Mouse (Mus musculus) left cerebral cortex, adult 18-20 months (tissue): ENCODE measurements around the gene Adgrl3. TPM values are rescaled to one million over a fixed set of nuclear protein-coding genes. Genes with fewer than 3 reads are reported as not detected.
A peak's percentile ranks its signal among the peaks of the same experiment; 100 is the strongest.
"Not testable (repeated sequence)": the region's sequence is repeated elsewhere in the genome, so short reads cannot be mapped to it uniquely, and the experiment has no call there.

Source experiments
- DNase-seq, 2 experiments: peaks; one replicate each; pipeline ENCODE4 v3.0.0; 2021 to 2022; ENCODE audit warnings: low spot score in 2 of 2, mixed read lengths in 1 of 2
- total RNA-seq, 2 experiments: library from RNA; stranded (reverse); gene quantifications; 2 replicates each; pipeline ENCODE4 v1.2.3; 2021

Gene Adgrl3
- total RNA-seq, 2 experiments from 2014 or later, result 183 to 200 TPM

DNA sequence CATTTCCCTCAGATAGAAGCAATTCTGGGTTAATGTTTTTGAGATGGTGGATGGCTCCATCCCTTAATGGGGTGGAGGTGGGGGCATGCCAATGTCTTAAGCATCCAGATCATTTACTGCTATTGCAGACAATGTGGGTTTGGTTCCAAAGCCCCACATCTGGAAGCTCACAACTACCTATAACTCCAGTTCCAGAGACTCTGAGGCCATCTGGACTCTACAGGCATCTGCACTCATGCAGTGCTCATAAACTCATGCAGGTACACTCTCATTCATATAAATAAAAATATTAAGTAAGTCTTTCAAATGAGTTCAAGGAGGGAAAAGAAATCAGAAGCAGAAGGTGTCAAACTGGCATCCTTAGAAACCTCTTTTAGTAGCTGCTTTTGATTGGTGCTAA lies 530.3 kb downstream of the Adgrl3 start:
- DNase-seq, result no peak

DNA sequence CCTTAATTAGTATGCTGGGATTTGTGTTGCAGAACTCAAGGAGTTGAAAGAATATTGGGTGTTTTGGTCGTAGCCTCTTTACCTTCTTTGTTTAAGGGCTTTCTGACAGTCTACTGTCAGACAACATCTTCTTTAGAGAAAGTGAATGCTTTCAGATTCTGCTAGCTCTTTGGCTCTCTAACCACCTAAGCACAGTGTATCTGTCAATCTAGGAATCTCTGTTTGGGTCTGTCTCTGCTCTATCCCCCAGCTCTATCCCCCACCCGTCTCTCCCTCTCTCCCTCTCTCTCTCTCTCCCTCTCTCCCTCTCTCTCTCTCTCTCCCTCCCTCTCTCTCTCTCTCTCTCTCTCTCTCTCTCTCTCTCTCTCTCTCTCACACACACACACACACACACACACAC lies 535.2 kb downstream of the Adgrl3 start:
- not testable (repeated sequence) for DNase-seq

DNA sequence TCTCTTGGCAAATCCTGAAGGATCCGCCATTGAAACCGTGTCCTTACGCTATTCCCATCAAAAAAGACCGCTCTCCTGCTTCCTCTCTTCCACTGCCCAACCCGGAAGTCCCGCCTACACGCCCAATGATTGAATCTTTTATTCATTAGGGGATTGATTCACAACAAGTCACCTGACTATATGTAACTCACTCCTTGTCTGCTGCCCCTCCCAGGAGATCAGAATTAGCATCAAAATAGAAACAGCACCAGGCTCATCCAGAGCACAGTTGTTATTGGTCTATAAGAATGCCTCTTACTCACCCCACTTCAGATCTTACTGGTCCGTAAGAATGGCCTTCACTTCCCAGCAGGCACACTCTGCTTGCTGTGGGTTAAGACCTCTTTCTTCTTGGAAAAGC lies 536.1 kb downstream of the Adgrl3 start:
- DNase-seq, result no peak

DNA sequence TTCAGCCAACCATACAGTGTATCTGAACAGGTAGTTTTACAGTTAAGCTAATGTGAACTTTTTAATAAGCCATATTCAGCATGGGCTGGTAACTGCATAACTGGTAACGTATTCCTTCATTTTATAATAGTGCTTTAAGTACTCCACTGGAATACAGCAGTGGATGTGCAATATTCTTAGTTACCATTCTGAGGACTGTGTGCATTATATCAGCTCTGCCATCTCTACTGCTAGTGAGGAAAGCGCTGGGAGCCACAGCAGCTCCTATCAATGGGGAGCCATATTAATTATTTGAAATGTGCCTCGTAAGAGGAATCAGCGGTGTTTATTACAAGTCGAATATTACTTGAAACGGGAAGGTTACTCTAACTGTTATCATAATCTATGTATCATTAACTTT lies 539.0 kb downstream of the Adgrl3 start:
- DNase-seq, result no peak

DNA sequence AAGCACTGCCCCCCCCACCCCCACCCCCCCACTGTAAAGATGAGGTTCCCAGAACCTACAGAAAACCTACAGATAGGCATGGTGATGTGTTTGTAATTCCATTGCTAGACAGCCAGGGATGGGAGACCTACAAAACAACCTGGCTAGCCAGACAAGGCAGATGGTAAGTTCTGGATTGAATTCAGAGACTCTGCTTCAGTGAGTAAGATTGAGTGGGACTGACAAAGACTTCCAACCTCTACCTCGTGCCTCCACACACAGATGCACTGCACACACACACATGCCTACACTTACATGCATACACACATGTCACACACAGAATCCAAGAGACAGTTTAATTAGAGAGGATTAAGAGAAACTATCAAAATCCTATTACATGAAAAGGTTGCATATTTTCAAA lies 544.4 kb downstream of the Adgrl3 start:
- DNase-seq, result peak; percentile 9 to 11

GRCm38 (mm10) chr5:81566577-81566976 lies 546.6 kb downstream of the Adgrl3 start:
- DNase-seq, result no peak

GRCm38 (mm10) chr5:81568743-81569142 lies 548.8 kb downstream of the Adgrl3 start:
- DNase-seq, result no peak

GRCm38 (mm10) chr5:81582886-81583285 lies 562.9 kb downstream of the Adgrl3 start:
- DNase-seq, result no peak

DNA sequence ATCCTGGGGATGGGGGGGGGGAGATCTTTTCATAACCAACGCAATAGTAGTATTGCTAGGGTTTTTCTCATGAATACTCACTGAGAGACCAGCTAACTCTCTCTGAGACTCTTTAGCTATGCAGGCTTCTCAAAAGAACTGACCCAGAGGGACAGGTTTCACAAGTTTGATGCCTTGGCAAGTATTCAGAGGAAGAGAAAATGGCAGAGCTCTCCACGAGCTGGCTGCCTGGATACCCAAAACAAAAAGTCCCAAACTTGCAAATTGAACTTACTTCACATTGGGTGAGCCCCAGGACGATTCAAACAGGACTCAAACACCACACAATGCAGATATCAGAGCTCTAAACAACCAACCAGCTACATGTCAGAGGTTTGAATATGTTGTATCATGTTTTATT lies 563.5 kb downstream of the Adgrl3 start:
- no peak for DNase-seq

- no peak for DNase-seq
These were observed 565.0 kb downstream of the Adgrl3 start for GRCm38 (mm10) chr5:81584945-81585344.

DNA sequence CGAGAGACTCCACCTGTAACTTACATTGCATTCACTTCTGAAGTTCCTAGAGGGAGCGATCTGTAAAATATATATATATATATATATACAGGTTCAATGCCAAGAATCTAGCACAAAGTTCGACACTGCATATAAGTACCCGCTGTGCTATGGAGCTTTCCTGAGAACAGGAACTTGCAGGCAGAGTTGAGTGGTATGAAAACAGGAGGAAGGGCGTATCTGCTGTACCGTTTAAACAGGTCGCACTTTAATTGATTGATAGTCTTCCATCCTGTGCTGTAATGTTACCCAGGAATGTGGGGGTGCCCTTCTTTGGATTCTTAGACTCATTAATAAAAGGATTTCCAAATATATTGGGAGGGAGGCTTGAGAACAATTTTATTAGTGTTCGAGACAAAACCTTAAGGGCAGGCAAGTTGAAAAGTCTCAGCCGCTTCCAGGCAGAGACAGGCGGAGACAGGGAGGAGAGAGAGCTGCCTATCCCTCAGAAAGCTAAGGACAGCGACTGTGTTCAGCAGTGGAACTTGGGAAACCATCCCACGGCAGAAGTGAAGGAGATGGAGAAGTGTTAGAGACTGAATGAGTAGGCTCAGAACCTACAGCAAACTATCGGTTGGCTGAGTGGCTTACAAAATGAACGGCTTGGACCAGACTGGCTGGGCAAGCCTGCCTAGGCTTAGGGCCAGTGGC lies 570.2 kb downstream of the Adgrl3 start:
- no peak for DNase-seq

- DNase-seq, result no peak
These were observed 571.5 kb downstream of the Adgrl3 start for GRCm38 (mm10) chr5:81591481-81591880.

DNA sequence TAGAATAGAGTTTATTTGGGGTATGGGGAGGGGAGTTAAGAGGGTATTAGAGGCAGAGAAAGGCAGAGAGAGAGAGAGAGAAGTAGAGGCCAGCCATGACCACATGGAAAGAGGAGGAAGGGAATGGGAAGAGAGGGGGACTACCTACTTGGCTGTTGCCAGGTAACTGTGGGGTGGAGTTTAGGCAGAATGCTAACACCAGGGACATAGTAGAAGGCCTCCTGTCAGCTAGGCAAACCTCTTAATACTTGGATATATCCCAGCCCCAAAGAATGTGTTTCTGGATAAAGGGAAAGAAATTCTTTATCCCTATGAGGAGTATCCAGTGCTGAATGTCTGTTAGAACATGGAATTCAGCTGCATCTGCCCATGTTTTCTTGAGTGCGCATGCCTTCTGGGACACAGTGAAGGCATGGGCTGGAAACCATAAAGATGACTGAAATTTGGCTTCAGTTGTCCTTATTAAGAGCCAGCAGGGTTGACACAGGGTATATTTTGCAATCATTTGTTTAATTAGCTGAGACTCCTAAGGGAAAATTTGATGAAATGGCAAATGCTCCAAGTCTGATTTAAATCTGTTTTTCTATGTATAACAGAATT lies 573.6 kb downstream of the Adgrl3 start:
- no peak for DNase-seq

- no peak for DNase-seq
These were observed 578.1 kb downstream of the Adgrl3 start for GRCm38 (mm10) chr5:81598041-81598440.

DNA sequence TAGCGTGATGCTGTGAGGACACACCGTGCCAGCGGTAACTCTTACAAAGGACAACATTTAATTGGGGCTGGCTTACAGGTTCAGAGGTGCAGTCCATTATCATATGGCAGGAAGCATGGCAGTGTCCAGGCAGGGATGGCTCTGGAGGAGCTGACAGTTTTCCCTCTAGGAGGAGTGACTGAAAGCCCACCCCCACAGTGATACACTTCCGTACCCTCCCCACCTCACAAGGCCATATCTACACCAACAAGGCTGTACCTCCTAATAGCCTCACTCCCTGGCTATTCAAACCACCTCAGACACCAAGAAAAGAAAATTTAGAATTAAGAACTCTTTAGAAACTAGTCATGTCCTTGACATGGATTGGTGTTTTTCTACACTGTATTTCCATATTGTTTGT lies 583.0 kb downstream of the Adgrl3 start:
- DNase-seq, result no peak

DNA sequence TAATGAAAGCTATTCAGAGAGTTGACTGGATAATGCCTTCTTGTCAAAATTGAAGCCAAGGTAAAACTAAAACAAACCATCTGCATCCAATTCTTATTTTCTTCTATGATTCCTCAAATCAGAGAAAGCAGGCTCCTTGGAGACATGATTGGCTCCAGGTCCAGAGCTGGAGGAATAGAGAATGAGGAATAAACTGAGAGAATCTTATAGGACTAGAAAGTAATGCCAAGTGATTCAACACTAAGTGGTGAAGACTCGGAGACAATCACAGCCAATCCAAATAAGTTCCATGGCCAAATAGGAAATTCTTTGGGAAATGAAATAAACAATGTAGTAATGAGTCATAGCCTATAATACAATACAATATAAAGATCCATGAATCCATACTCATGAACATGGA lies 585.7 kb downstream of the Adgrl3 start:
- no peak for DNase-seq

DNA sequence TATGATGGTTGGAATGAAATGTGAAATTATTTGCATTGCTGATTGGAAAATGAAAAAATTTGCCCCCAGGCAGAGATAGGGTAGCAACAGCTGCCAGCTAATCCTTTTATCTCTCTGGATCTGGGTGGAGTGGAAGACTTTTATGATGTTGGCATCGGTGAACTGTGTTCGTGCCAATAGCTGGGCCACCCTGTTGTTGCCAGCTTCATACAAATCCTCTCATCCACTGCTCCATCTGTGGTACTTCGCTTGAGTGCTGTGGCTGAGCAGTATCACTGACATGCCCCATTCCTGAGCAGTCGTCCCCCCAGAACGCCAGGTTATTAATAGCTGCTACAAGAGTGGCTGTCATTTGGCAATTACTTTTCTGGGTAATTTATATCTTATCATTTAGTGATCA lies 590.3 kb downstream of the Adgrl3 start:
- DNase-seq, result no peak

DNA sequence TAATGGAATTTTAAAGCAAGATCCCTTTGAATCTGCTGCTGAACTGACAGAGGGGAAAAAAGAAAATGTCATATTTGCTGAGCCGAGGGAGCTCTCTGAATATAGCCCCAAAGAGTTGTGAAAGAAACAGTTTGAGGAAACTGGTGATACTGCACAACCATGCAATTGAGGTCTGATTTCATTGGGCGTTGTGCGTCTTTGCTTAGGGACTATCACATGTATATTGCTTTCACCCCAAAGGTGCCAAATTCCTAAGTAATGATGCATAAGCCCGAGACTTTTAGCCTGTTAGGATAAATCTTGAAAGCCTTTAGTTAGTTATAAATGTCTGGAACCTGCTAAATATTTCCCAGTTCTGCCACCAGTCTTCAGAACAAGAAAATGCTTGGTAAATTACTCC lies 594.7 kb downstream of the Adgrl3 start:
- no peak for DNase-seq

DNA sequence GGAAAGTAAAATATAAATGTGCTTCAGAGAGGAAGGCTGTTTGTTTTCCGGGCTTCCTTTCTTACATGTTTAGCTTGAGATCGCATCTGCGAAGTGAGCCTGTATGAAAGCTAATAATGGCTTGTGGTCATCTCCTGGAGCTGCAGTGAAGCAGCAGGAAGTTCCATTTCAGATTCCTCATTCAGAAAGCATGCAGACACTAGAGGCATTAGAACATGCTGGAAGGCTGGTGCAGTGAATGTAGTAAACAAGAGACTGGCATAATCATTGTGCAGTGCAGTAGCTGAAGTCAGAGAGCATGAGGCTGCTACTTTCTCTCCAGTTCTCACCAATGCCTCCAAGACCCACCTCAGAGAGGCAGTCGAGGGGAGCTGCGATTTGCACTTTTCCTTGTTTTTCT lies 601.2 kb downstream of the Adgrl3 start:
- no peak for DNase-seq

GRCm38 (mm10) chr5:81621715-81622114 lies 601.8 kb downstream of the Adgrl3 start:
- DNase-seq, result no peak

DNA sequence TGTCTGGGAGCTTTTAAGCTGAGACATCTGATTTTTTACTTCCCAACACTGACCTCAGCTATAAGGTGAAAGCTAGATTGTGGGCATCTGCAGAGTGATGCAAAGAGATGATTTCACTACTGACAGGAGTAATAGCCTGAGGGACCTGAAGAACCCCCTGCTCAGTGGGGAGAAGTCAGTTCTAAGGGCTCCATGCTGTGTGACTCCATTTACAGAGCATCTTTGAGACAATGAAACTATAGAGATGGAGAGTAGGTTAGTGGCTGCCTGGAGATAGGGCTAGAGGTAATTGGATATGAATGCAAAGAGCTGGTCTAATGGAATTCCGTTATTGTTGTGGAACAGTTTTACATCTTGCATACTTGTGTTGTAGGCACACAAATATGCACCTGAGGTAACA lies 603.9 kb downstream of the Adgrl3 start:
- DNase-seq, result no peak

DNA sequence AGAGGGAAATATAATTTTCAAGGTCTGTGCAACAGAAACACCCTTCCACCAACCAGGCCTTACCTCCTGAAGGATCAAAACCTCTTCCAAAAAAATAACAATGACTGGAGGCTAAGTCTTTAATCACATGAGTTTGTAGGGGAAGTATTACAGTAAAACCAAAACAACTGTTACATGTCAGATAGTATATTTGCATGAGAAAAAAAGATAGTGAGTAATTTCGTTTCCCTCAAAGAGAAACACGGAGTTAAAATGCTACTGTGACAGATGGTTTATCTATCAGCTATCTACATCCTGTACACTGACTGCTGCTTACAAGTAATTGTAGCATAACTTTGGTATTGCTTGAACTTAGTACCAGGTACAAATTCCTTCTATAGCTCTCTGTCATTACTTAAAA lies 616.2 kb downstream of the Adgrl3 start:
- DNase-seq, result no peak

GRCm38 (mm10) chr5:81638422-81638821 lies 618.5 kb downstream of the Adgrl3 start:
- no peak for DNase-seq
